ENCODE assay signal across 8 mouse cellular contexts in genomic region chr9:65550079-65550831, GRCm38 (mm10). TPM values are rescaled to one million over a fixed set of nuclear protein-coding genes. Genes with fewer than 3 reads are reported as not detected.
DNase-seq lines count a peak whose midpoint lies in the region; ATAC-seq and TF ChIP-seq lines count a peak whose summit lies in the region.

No protein-coding gene starts in this region.

- TF ChIP-seq POLR2A in liver, adult 2 months (IDR thresholded peaks at IDR 0.05; ENCODE audit: extremely low read depth, insufficient read depth, low read length): no peak

- no peak for TF ChIP-seq CTCF in liver, adult 2 months (IDR thresholded peaks at IDR 0.05; ENCODE audit: low read depth, low read length)

- peak overlapping the region; percentile 74 for H3K27ac ChIP-seq in liver, adult 2 months (replicated peaks; ENCODE audit: insufficient read depth, low read depth, low read length)
- H3K27ac ChIP-seq in heart, embryonic 15.5 days: peak overlapping the region; percentile 92

- no peak for DNase-seq in liver, adult 2 months (ENCODE audit: extremely low read depth, low read depth, low spot score)
- no peak for DNase-seq in liver
- DNase-seq in Muller cell, postnatal 12 days (ENCODE audit: inconsistent ontology term): peak; percentile 69
- DNase-seq in cerebellum, adult 8-10 months: no peak
- DNase-seq in gastrocnemius, adult 8-10 months (ENCODE audit: low spot score in 2 of 2): no peak
- no peak for DNase-seq in thymus, postnatal 25 days

- H3K4me2 ChIP-seq in heart, embryonic 15.5 days: no peak overlapping the region

- no peaks in the 10 kb centered on the region for H3K9me3 ChIP-seq in heart, embryonic 15.5 days (replicated peaks)
- no peaks in the 10 kb centered on the region for H3K9me3 ChIP-seq in megakaryocyte, embryonic 14.5 days

- H3K36me3 ChIP-seq in liver, adult 2 months (ENCODE audit: control insufficient read depth, insufficient read depth, low read length): no peaks in the 10 kb centered on the region
- no peaks in the 10 kb centered on the region for H3K36me3 ChIP-seq in heart, embryonic 15.5 days
- H3K36me3 ChIP-seq in megakaryocyte, embryonic 14.5 days (replicated peaks; ENCODE audit: low read length): peaks cover 81% of the 10 kb centered on the region

- no peak for ATAC-seq in heart, embryonic 15.5 days (replicated peaks; ENCODE audit: insufficient number of reproducible peaks, insufficient read depth, low FRiP score, low read depth)

- 48% methylated on average over 7 of the region's 7 CpGs for WGBS in liver, adult 2 months
- WGBS in heart, embryonic 15.5 days: 17% methylated on average over 7 of the region's 7 CpGs

- H3K79me2 ChIP-seq in liver, adult 2 months (ENCODE audit: control insufficient read depth, insufficient read depth, low read length): no peaks in the 10 kb centered on the region

- H3K4me1 ChIP-seq in liver, adult 2 months (ENCODE audit: control insufficient read depth, insufficient read depth, low read length): peaks cover 2% of the 10 kb centered on the region; the same call in 1 of the 2 replicates
- H3K4me1 ChIP-seq in heart, embryonic 15.5 days (replicated peaks): peaks cover 69% of the 10 kb centered on the region
- H3K4me1 ChIP-seq in megakaryocyte, embryonic 14.5 days: peaks cover 100% of the 10 kb centered on the region

- no peak overlapping the region for H3K9ac ChIP-seq in liver, adult 2 months (ENCODE audit: low read depth, low read length)
- peak overlapping the region; percentile 27 for H3K9ac ChIP-seq in heart, embryonic 15.5 days

- H3K27me3 ChIP-seq in liver, adult 2 months (ENCODE audit: control insufficient read depth, insufficient read depth, low read length): no peaks in the 10 kb centered on the region
- no peaks in the 10 kb centered on the region for H3K27me3 ChIP-seq in heart, embryonic 15.5 days
- H3K27me3 ChIP-seq in megakaryocyte, embryonic 14.5 days (replicated peaks): no peaks in the 10 kb centered on the region

- H3K4me3 ChIP-seq in liver, adult 2 months (ENCODE audit: insufficient read depth, low read depth, low read length): no peak overlapping the region
- no peak overlapping the region for H3K4me3 ChIP-seq in heart, embryonic 15.5 days
- H3K4me3 ChIP-seq in megakaryocyte, embryonic 14.5 days (replicated peaks): peak overlapping the region; percentile 85

RNA-seq across cellular contexts. Expression of gene Plekho2, which starts 29.6 kb away (rescaled TPM):
- total RNA-seq in liver, adult 2 months (2014; rRNA removed): 1.4 and 2.2 TPM in 2 replicates
- polyA plus RNA-seq in liver, adult 2 months (2012; rRNA removed): 2.9 and 5.4 TPM in 2 replicates
- polyA plus RNA-seq in heart, embryonic 15.5 days (2015; fragmentation: Nextera tagmentation; extraction: Ambion mirVana): 9.8 and 14.8 TPM in 2 replicates
- polyA plus RNA-seq in megakaryocyte, embryonic 14.5 days (2012; ENCODE audit: insufficient read depth, low replicate concordance): 198 and 329 TPM in 2 replicates
- 1 to 10 TPM; 2.7 to 4.0 (median 3.0) TPM for total RNA-seq in gastrocnemius, adult 8-10 months (2022)

RNA-seq across cellular contexts. Expression of gene Ankdd1a, which starts 30.3 kb away (rescaled TPM):
- total RNA-seq in liver, adult 2 months (2014; rRNA removed): not detected in 2 replicates
- polyA plus RNA-seq in liver, adult 2 months (2012; rRNA removed): not detected in 2 replicates
- polyA plus RNA-seq in heart, embryonic 15.5 days (2015; fragmentation: Nextera tagmentation; extraction: Ambion mirVana): not detected in 2 replicates
- 2.0 TPM in 1 of 2 replicates, not detected in the other for polyA plus RNA-seq in megakaryocyte, embryonic 14.5 days (2012; ENCODE audit: insufficient read depth, low replicate concordance)
- total RNA-seq in gastrocnemius, adult 8-10 months (2022): not detected

RNA-seq across cellular contexts. Expression of gene Pif1, which starts 36.7 kb away (rescaled TPM):
- 0.20 TPM in 1 of 2 replicates, not detected in the other for total RNA-seq in liver, adult 2 months (2014; rRNA removed)
- 0.04 TPM in 1 of 2 replicates, not detected in the other for polyA plus RNA-seq in liver, adult 2 months (2012; rRNA removed)
- 9.8 and 12.8 TPM in 2 replicates for polyA plus RNA-seq in heart, embryonic 15.5 days (2015; fragmentation: Nextera tagmentation; extraction: Ambion mirVana)
- 3.9 and 6.9 TPM in 2 replicates for polyA plus RNA-seq in megakaryocyte, embryonic 14.5 days (2012; ENCODE audit: insufficient read depth, low replicate concordance)
- not detected for total RNA-seq in gastrocnemius, adult 8-10 months (2022)

Comparison
In these comparisons a context has a peak if more than half of its experiments do, and no peak if none do; other contexts are left out.
1. RNA of gene Plekho2, which starts 29.6 kb away (polyA plus RNA-seq): 198 to 329 TPM in megakaryocyte, embryonic 14.5 days; 9.8 to 14.8 TPM in heart, embryonic 15.5 days and 2.9 to 5.4 TPM in liver, adult 2 months; every median in the first group is over 10 times any median in the second.